Mouse (Mus musculus): ENCODE results near the gene Akap7. TPM values are rescaled to one million over a fixed set of nuclear protein-coding genes. Genes with fewer than 3 reads are reported as not detected.

The Akap7 gene
- 0.31 and 0.78 TPM in 2 replicates for polyA plus RNA-seq (2012; rRNA removed)

GRCm38 (mm10) chr10:25307770-25308169, at the start of gene Akap7:
TSS of gene Akap7 (minus strand) at chr10:25307870.

Other genes with a start within 250 kb of the Akap7 start
- gene Epb41l2, start 51.9 kb upstream of the Akap7 start, polyA plus RNA-seq (2012; rRNA removed) = 4.1 and 8.0 TPM in 2 replicates
- gene Smlr1, start 228.4 kb upstream of the Akap7 start, polyA plus RNA-seq (2012; rRNA removed) = 0.10 TPM in 1 of 2 replicates, not detected in the other